Mouse (Mus musculus): ENCODE results near the gene Adam1b. TPM values are rescaled to one million over a fixed set of nuclear protein-coding genes. Genes with fewer than 3 reads are reported as not detected.
"Not testable (repeated sequence)": the region's sequence is repeated elsewhere in the genome, so short reads cannot be mapped to it uniquely, and the experiment has no call there.

Adam1b gene
- polyA plus RNA-seq, 1 experiment from 2014 or later = not detected

- peaks cover 14% of the 10 kb centered on the region; the same call in 1 of the 2 replicates for H3K4me1 ChIP-seq (ENCODE audit: control insufficient read depth, insufficient read depth, low read length)
- 92% methylated on average over 5 of the region's 5 CpGs for WGBS
- no peak overlapping the region for H3K9ac ChIP-seq (ENCODE audit: low read depth, low read length)
These were observed 36.8 kb upstream of the Adam1b start for GRCm38 (mm10) chr5:121540066-121540465.

GRCm38 (mm10) chr5:121537588-121537987 lies 34.4 kb upstream of the Adam1b start:
- Histone ChIP-seq H3K9ac (ENCODE audit: low read depth, low read length) (no peak overlapping the region), H3K4me2 (ENCODE audit: low read depth, low read length) (no peak overlapping the region), H3K4me3 (ENCODE audit: low read depth, low read length) (no peak overlapping the region), H3K36me3 (ENCODE audit: control insufficient read depth, insufficient read depth, low read length) (peaks cover 62% of the 10 kb centered on the region), H3K4me1 (ENCODE audit: control insufficient read depth, insufficient read depth, low read length) (no peaks in the 10 kb centered on the region), H3K27me3 (replicated peaks; ENCODE audit: control insufficient read depth, insufficient read depth, low read length) (no peaks in the 10 kb centered on the region), H3K9me3 (ENCODE audit: control insufficient read depth, low read length) (no peaks in the 10 kb centered on the region), H3K27ac (replicated peaks; ENCODE audit: low read depth, low read length) (no peak overlapping the region)
- ATAC-seq (ENCODE audit: low read depth) (no peak), DNase-seq (ENCODE audit: low spot score) (no peak)
- WGBS = 88% methylated on average over 2 of the region's 2 CpGs

More at GRCm38 (mm10) chr5:121540066-121540465, 36.8 kb upstream of the Adam1b start:
- peaks cover 38% of the 10 kb centered on the region for H3K36me3 ChIP-seq (ENCODE audit: control insufficient read depth, insufficient read depth, low read length)
- no peak overlapping the region for H3K27ac ChIP-seq (replicated peaks; ENCODE audit: low read depth, low read length)
- H3K9me3 ChIP-seq (ENCODE audit: control insufficient read depth, low read length) = no peaks in the 10 kb centered on the region
- H3K27me3 ChIP-seq (replicated peaks; ENCODE audit: control insufficient read depth, insufficient read depth, low read length) = no peaks in the 10 kb centered on the region
- no peak overlapping the region for H3K4me3 ChIP-seq (ENCODE audit: low read depth, low read length)
- no peak overlapping the region for H3K4me2 ChIP-seq (ENCODE audit: low read depth, low read length)
- ATAC-seq (ENCODE audit: low read depth) = no peak
- DNase-seq (ENCODE audit: low spot score) = no peak

- Histone ChIP-seq H3K9me3 (ENCODE audit: control insufficient read depth, low read length) (no peaks in the 10 kb centered on the region), H3K4me2 (ENCODE audit: low read depth, low read length) (no peak overlapping the region), H3K27ac (replicated peaks; ENCODE audit: low read depth, low read length) (no peak overlapping the region), H3K4me1 (ENCODE audit: control insufficient read depth, insufficient read depth, low read length) (no peaks in the 10 kb centered on the region), H3K27me3 (replicated peaks; ENCODE audit: control insufficient read depth, insufficient read depth, low read length) (no peaks in the 10 kb centered on the region), H3K36me3 (ENCODE audit: control insufficient read depth, insufficient read depth, low read length) (peaks cover 67% of the 10 kb centered on the region), H3K4me3 (ENCODE audit: low read depth, low read length) (no peak overlapping the region), H3K9ac (ENCODE audit: low read depth, low read length) (no peak overlapping the region)
- DNase-seq (ENCODE audit: low spot score) = no peak
- no peak for ATAC-seq (ENCODE audit: low read depth)
- WGBS = 73% methylated on average over 7 of the region's 7 CpGs
These were observed 33.8 kb upstream of the Adam1b start for GRCm38 (mm10) chr5:121536921-121537555.

DNA sequence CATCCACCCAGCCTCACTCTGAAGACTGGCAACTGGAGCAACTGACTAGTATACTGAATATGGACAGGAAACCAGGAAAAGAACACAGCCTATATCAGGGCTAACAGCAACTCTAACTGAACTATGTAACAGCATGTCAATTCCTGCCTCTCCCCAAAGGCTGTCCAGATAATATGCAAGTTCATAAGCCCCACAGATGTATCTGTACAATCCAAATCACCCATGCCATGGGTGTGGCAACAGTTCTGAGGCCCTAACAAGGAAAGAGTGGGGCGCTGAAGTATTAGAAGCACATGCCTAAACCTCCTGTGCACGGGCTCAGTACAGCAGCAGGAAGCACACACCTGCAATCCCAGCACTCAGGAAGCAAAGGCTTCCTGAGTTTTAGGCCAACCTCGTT lies 31.9 kb upstream of the Adam1b start:
- Histone ChIP-seq H3K27ac (replicated peaks; ENCODE audit: low read depth, low read length) (no peak overlapping the region), H3K4me2 (ENCODE audit: low read depth, low read length) (no peak overlapping the region), H3K4me3 (ENCODE audit: low read depth, low read length) (no peak overlapping the region), H3K4me1 (ENCODE audit: control insufficient read depth, insufficient read depth, low read length) (no peaks in the 10 kb centered on the region), H3K9ac (ENCODE audit: low read depth, low read length) (no peak overlapping the region), H3K27me3 (replicated peaks; ENCODE audit: control insufficient read depth, insufficient read depth, low read length) (no peaks in the 10 kb centered on the region), H3K36me3 (ENCODE audit: control insufficient read depth, insufficient read depth, low read length) (peaks cover 85% of the 10 kb centered on the region), H3K9me3 (ENCODE audit: control insufficient read depth, low read length) (no peaks in the 10 kb centered on the region)
- DNase-seq (ENCODE audit: low spot score) (no peak), ATAC-seq (ENCODE audit: low read depth) (no peak)
- 80% methylated on average over 3 of the region's 3 CpGs for WGBS

DNA sequence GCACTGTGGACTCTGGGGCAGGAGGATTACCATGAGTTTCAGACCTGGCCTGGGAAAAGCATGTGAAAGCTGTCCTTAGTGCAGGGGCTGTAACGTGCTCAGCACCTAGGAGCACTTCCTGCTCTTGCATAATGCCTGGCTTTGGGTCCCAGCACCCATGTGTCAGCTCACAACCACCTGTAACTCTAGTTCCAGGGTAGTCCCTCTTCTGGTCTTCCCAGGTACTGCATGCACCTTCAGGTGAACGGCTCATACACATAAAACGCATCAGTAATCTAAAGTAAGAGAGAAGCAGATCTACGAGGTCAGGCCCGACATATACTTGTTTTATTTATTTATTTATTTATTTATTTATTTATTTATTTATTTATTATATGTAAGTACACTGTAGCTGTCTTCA lies 31.3 kb upstream of the Adam1b start:
- Histone ChIP-seq H3K4me3 (ENCODE audit: low read depth, low read length) (no peak overlapping the region), H3K9me3 (ENCODE audit: control insufficient read depth, low read length) (no peaks in the 10 kb centered on the region), H3K9ac (ENCODE audit: low read depth, low read length) (no peak overlapping the region), H3K4me1 (ENCODE audit: control insufficient read depth, insufficient read depth, low read length) (no peaks in the 10 kb centered on the region), H3K36me3 (ENCODE audit: control insufficient read depth, insufficient read depth, low read length) (peaks cover 89% of the 10 kb centered on the region), H3K27ac (replicated peaks; ENCODE audit: low read depth, low read length) (no peak overlapping the region), H3K4me2 (ENCODE audit: low read depth, low read length) (no peak overlapping the region), H3K27me3 (replicated peaks; ENCODE audit: control insufficient read depth, insufficient read depth, low read length) (no peaks in the 10 kb centered on the region)
- DNase-seq (ENCODE audit: low spot score) = no peak
- no peak for ATAC-seq (ENCODE audit: low read depth)
- 96% methylated on average over 5 of the region's 5 CpGs for WGBS

DNA sequence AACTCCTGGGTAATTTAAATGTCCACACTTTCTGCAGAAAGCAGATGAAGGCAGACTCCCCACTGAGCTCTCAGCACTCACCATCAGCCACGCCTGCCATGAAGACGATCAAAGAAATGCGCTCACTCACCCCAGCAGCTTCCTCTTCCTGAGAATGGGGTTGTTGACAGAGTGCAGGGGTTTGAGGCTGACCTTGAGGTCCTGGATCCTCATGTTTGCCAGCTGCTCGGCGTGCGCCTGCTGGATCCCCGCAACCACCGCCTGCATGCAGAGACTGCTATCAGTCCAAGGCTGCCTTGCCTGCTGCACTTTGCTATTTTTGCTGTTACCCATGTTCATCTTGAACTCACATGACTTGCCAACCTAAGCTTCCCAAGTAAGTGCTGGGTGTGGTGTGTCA lies 23.7 kb upstream of the Adam1b start:
- Histone ChIP-seq H3K27me3 (replicated peaks; ENCODE audit: control insufficient read depth, insufficient read depth, low read length) (no peaks in the 10 kb centered on the region), H3K9me3 (ENCODE audit: control insufficient read depth, low read length) (no peaks in the 10 kb centered on the region), H3K4me3 (ENCODE audit: low read depth, low read length) (no peak overlapping the region), H3K27ac (replicated peaks; ENCODE audit: low read depth, low read length) (no peak overlapping the region), H3K4me1 (ENCODE audit: control insufficient read depth, insufficient read depth, low read length) (no peaks in the 10 kb centered on the region), H3K9ac (ENCODE audit: low read depth, low read length) (no peak overlapping the region), H3K4me2 (ENCODE audit: low read depth, low read length) (no peak overlapping the region), H3K36me3 (ENCODE audit: control insufficient read depth, insufficient read depth, low read length) (peaks cover 87% of the 10 kb centered on the region)
- DNase-seq (ENCODE audit: low spot score) = no peak
- no peak for ATAC-seq (ENCODE audit: low read depth)
- WGBS = 79% methylated on average over 8 of the region's 8 CpGs

GRCm38 (mm10) chr5:121526526-121526925 lies 23.3 kb upstream of the Adam1b start:
- no peaks in the 10 kb centered on the region for H3K27me3 ChIP-seq (replicated peaks; ENCODE audit: control insufficient read depth, insufficient read depth, low read length)
- H3K36me3 ChIP-seq (ENCODE audit: control insufficient read depth, insufficient read depth, low read length) = peaks cover 86% of the 10 kb centered on the region
- H3K9ac ChIP-seq (ENCODE audit: low read depth, low read length) = no peak overlapping the region
- H3K27ac ChIP-seq (replicated peaks; ENCODE audit: low read depth, low read length) = no peak overlapping the region
- 93% methylated on average over 7 of the region's 7 CpGs for WGBS
- no peak overlapping the region for H3K4me3 ChIP-seq (ENCODE audit: low read depth, low read length)
- H3K4me2 ChIP-seq (ENCODE audit: low read depth, low read length) = no peak overlapping the region
- ATAC-seq (ENCODE audit: low read depth) = no peak
- H3K9me3 ChIP-seq (ENCODE audit: control insufficient read depth, low read length) = no peaks in the 10 kb centered on the region
- H3K4me1 ChIP-seq (ENCODE audit: control insufficient read depth, insufficient read depth, low read length) = no peaks in the 10 kb centered on the region
- no peak for DNase-seq (ENCODE audit: low spot score)

- Histone ChIP-seq H3K27me3 (replicated peaks; ENCODE audit: control insufficient read depth, insufficient read depth, low read length) (no peaks in the 10 kb centered on the region), H3K4me3 (ENCODE audit: low read depth, low read length) (no peak overlapping the region), H3K27ac (replicated peaks; ENCODE audit: low read depth, low read length) (no peak overlapping the region), H3K4me1 (ENCODE audit: control insufficient read depth, insufficient read depth, low read length) (no peaks in the 10 kb centered on the region), H3K9me3 (ENCODE audit: control insufficient read depth, low read length) (no peaks in the 10 kb centered on the region), H3K9ac (ENCODE audit: low read depth, low read length) (no peak overlapping the region), H3K36me3 (ENCODE audit: control insufficient read depth, insufficient read depth, low read length) (peaks cover 86% of the 10 kb centered on the region), H3K4me2 (ENCODE audit: low read depth, low read length) (no peak overlapping the region)
- ATAC-seq (ENCODE audit: low read depth) = no peak
- DNase-seq (ENCODE audit: low spot score) = no peak
- 75% methylated on average over 14 of the region's 14 CpGs for WGBS
These were observed 22.7 kb upstream of the Adam1b start for GRCm38 (mm10) chr5:121525774-121526450.

DNA sequence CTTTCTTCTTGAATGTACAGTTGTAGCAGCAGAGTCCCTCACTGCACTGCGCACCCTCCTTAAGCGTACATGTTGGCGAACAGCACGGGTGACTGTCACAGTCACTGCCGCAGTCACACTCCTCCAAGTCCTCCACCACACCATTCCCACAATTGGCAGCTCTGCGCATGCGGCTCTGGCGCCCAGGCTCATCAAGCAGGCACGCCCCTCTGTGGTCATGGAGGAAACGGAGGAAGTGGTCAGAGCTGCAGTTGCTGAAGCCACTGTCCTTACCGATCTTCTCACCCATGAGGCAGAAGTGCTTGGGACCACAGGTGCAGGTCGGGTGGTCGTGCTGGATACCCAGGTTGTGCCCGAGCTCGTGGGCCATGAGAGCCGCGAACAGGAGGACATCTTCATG lies 16.5 kb upstream of the Adam1b start:
- peaks cover 51% of the 10 kb centered on the region for H3K36me3 ChIP-seq (ENCODE audit: control insufficient read depth, insufficient read depth, low read length)
- H3K4me3 ChIP-seq (ENCODE audit: low read depth, low read length); H3K4me1 ChIP-seq (ENCODE audit: control insufficient read depth, insufficient read depth, low read length); H3K4me2 ChIP-seq (ENCODE audit: low read depth, low read length); ATAC-seq (ENCODE audit: low read depth); DNase-seq (ENCODE audit: low spot score); H3K9me3 ChIP-seq (ENCODE audit: control insufficient read depth, low read length); H3K27me3 ChIP-seq (replicated peaks; ENCODE audit: control insufficient read depth, insufficient read depth, low read length); H3K27ac ChIP-seq (replicated peaks; ENCODE audit: low read depth, low read length); H3K9ac ChIP-seq (ENCODE audit: low read depth, low read length): not testable (repeated sequence)
- 94% methylated on average over 9 of the region's 17 CpGs for WGBS

Data from embryonic facial prominence, embryonic 14.5 days (tissue).